32 mouse cellular contexts compared by ENCODE assay signal in the genomic region with DNA sequence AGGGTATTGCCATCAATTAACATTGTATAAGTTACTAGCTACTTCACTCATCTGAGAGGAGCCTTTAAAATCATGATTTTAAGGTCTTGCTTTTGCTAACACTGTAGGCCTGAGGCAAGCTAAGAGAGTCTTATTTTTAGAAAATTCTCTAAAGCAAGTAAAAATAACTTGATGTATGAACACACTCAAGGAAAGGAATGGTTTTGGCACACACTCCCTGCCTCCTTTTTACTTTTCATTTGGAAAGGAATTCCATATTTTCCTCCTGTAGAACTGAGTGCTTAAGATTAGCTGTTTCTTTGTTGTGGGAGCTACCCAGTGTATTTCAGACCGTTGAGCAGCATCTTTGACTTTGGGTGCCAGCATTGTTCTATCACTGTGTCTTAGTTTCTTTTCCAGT. TPM values are rescaled to one million over a fixed set of nuclear protein-coding genes. Genes with fewer than 3 reads are reported as not detected.
"Had no signal": no experiment of that assay in that cellular context is flagged by ENCODE, and none has a peak within 500 bp of the region (broad histone marks: within the 10 kb centered on the region; RNA-seq: fewer than 3 reads in every experiment).

No protein-coding gene starts in this region.

- ATAC-seq: hindbrain, postnatal 0 days; intestine, embryonic 16.5 days had no signal

- DNase-seq: gastrocnemius, postnatal 14 days; gastrocnemius, postnatal 36 days; heart, adult 11 months; heart, adult 2 months; heart, postnatal 14 days; heart, postnatal 36 days; kidney, adult 11 months; kidney, adult 2 months; kidney, adult 9 months; kidney, postnatal 10 days; kidney, postnatal 25 days; kidney, postnatal 4 days; liver; liver, embryonic 13.5 days had no signal

- H3K27ac ChIP-seq: heart, adult 2 months; heart, embryonic 13.5 days; heart, embryonic 15.5 days; hindbrain, embryonic 13.5 days; hindbrain, embryonic 15.5 days; hindbrain, postnatal 0 days; layer of hippocampus, adult 2 months; limb, embryonic 10.5 days; limb, embryonic 12.5 days; liver, embryonic 13.5 days; liver, embryonic 15.5 days had no signal

- H3K4me3 ChIP-seq: heart, adult 2 months; heart, embryonic 13.5 days; heart, embryonic 15.5 days; hindbrain, embryonic 13.5 days; hindbrain, embryonic 15.5 days; layer of hippocampus, adult 2 months; limb, embryonic 10.5 days; limb, embryonic 12.5 days; liver, embryonic 13.5 days; liver, embryonic 15.5 days had no signal

RNA-seq across cellular contexts. Expression of a gene that starts 28.3 kb away (rescaled TPM):
- total RNA-seq: hematopoietic stem cell, adult 5-6 weeks; hindbrain, postnatal 0 days; layer of hippocampus, adult 2 months; layer of hippocampus, postnatal 10 days; layer of hippocampus, postnatal 25 days; left cerebral cortex, adult 8-10 months; left cerebral cortex, postnatal 14 days; left cerebral cortex, postnatal 36 days had no signal

RNA-seq across cellular contexts. Expression of a gene that starts 38.4 kb away (rescaled TPM):
- total RNA-seq: gastrocnemius, adult 18-20 months; gastrocnemius, adult 8-10 months; gastrocnemius, postnatal 14 days; gastrocnemius, postnatal 36 days; heart, adult 2 months; heart, postnatal 36 days; hematopoietic stem cell, adult 5-6 weeks; layer of hippocampus, adult 2 months; layer of hippocampus, postnatal 25 days; left cerebral cortex, postnatal 14 days; left cerebral cortex, postnatal 36 days had no signal
